Mouse (Mus musculus): ENCODE data around the gene Kdm5b.

DNA sequence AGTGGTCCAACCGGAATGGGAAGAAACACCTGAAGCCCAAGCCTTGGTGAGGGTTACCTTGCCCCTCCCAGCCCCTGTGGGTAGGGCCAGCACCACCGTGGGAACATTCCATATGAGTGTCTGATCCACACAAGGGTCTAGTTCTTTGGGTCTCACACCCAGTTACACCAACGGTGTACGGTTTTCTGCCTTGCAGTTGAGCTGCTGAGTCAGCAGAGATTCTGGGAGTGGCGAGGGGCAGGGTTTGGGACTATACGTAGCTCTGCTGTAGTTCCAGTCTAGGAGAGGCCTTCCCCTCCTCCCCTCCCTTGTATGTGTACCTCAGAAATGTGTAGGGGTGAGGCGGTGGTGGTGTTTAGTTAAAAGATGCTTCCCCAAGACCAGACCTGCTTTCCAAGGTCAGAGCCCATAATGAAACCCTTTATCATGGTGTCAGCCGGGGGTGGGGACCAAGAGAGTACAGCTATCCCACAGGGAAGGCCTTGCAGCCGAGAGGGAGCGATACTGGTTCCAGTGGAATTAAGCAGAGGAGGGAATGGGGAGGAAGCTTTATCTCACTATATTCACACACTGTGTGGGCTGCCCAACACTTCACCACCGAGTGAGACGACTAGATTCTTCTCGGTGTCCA is 4.6 kb upstream of the Kdm5b start:
- TF ChIP-seq CTCF (conservative IDR thresholded peaks at IDR 0.05; ENCODE audit: low read length) (no peak), NANOG (IDR thresholded peaks at IDR 0.05; ENCODE audit: borderline replicate concordance, low read length) (no peak), POU5F1 (IDR thresholded peaks at IDR 0.05; ENCODE audit: borderline replicate concordance, low read length) (no peak)
